Mouse (Mus musculus): ENCODE data around the gene Prss53. TPM values are rescaled to one million over a fixed set of nuclear protein-coding genes. Genes with fewer than 3 reads are reported as not detected.

Gene Prss53
- polyA plus RNA-seq (2012; ENCODE audit: insufficient read depth, insufficient read length, low replicate concordance, missing spikeins), result not detected in 2 replicates

- Histone ChIP-seq H3K27ac (ENCODE audit: insufficient read depth, low read depth, low read length) (no peak within 1 kb of the TSS), H3K4me3 (ENCODE audit: insufficient read depth, low read depth, low read length) (no peak within 1 kb of the TSS), H3K4me1 (ENCODE audit: control insufficient read depth, insufficient read depth, low read length) (peaks cover 8% of the 10 kb centered on the region)
- WGBS, result 34% methylated on average over 4 of the region's 4 CpGs
- TF ChIP-seq POLR2A (IDR thresholded peaks at IDR 0.05; ENCODE audit: insufficient read depth, low read depth, low read length) (no peak), CTCF (IDR thresholded peaks at IDR 0.05; ENCODE audit: insufficient read depth, low read depth, low read length) (no peak)
These were observed at the start of gene Prss53 for GRCm38 (mm10) chr7:127890798-127891197. Prss53 (minus strand) TSS chr7:127890970.

GRCm38 (mm10) chr7:127936216-127936884 lies 45.6 kb upstream of the Prss53 start:
- TF ChIP-seq POLR2A (IDR thresholded peaks at IDR 0.05; ENCODE audit: insufficient read depth, low read depth, low read length) (no peak), CTCF (IDR thresholded peaks at IDR 0.05; ENCODE audit: insufficient read depth, low read depth, low read length) (no peak)
- Histone ChIP-seq H3K4me3 (ENCODE audit: insufficient read depth, low read depth, low read length) (peak overlapping the region; percentile 73), H3K27ac (ENCODE audit: insufficient read depth, low read depth, low read length) (no peak overlapping the region), H3K4me1 (ENCODE audit: control insufficient read depth, insufficient read depth, low read length) (peaks cover 20% of the 10 kb centered on the region)
- whole genome bisulfite sequencing, result 62% methylated on average over 18 of the region's 18 CpGs

- H3K4me1 ChIP-seq (ENCODE audit: control insufficient read depth, insufficient read depth, low read length), result peaks cover 22% of the 10 kb centered on the region
- WGBS, result under 1% methylated on average over 38 of the region's 38 CpGs
- peak overlapping the region; percentile 7; the same call in 1 of the 2 replicates for H3K27ac ChIP-seq (ENCODE audit: insufficient read depth, low read depth, low read length)
- TF ChIP-seq POLR2A (IDR thresholded peaks at IDR 0.05; ENCODE audit: insufficient read depth, low read depth, low read length), result no peak; the same call in 1 of the 2 replicates
- no peak; the same call in 1 of the 2 replicates for TF ChIP-seq CTCF (IDR thresholded peaks at IDR 0.05; ENCODE audit: insufficient read depth, low read depth, low read length)
- peak overlapping the region; percentile 73 for H3K4me3 ChIP-seq (ENCODE audit: insufficient read depth, low read depth, low read length)
These were observed 45.0 kb upstream of the Prss53 start for GRCm38 (mm10) chr7:127935748-127936159.

GRCm38 (mm10) chr7:127935028-127935722 lies 44.4 kb upstream of the Prss53 start:
- whole genome bisulfite sequencing, result 5% methylated on average over 32 of the region's 32 CpGs
- Histone ChIP-seq H3K4me3 (ENCODE audit: insufficient read depth, low read depth, low read length) (peak overlapping the region; percentile 73), H3K27ac (ENCODE audit: insufficient read depth, low read depth, low read length) (peak overlapping the region; percentile 7; the same call in 1 of the 2 replicates), H3K4me1 (ENCODE audit: control insufficient read depth, insufficient read depth, low read length) (peaks cover 22% of the 10 kb centered on the region)
- peak; percentile 95 for TF ChIP-seq CTCF (IDR thresholded peaks at IDR 0.05; ENCODE audit: insufficient read depth, low read depth, low read length)
- peak; percentile 70 for TF ChIP-seq POLR2A (IDR thresholded peaks at IDR 0.05; ENCODE audit: insufficient read depth, low read depth, low read length)

GRCm38 (mm10) chr7:127934075-127934474 lies 43.3 kb upstream of the Prss53 start:
- Histone ChIP-seq H3K4me1 (ENCODE audit: control insufficient read depth, insufficient read depth, low read length) (peaks cover 22% of the 10 kb centered on the region), H3K4me3 (ENCODE audit: insufficient read depth, low read depth, low read length) (no peak overlapping the region), H3K27ac (ENCODE audit: insufficient read depth, low read depth, low read length) (no peak overlapping the region)
- 85% methylated on average over 5 of the region's 5 CpGs for WGBS
- TF ChIP-seq POLR2A (IDR thresholded peaks at IDR 0.05; ENCODE audit: insufficient read depth, low read depth, low read length) (no peak), CTCF (IDR thresholded peaks at IDR 0.05; ENCODE audit: insufficient read depth, low read depth, low read length) (no peak)

- WGBS, result 45% methylated on average over 13 of the region's 13 CpGs
- TF ChIP-seq CTCF (IDR thresholded peaks at IDR 0.05; ENCODE audit: insufficient read depth, low read depth, low read length), result no peak
- no peak for TF ChIP-seq POLR2A (IDR thresholded peaks at IDR 0.05; ENCODE audit: insufficient read depth, low read depth, low read length)
- peaks cover 22% of the 10 kb centered on the region for H3K4me1 ChIP-seq (ENCODE audit: control insufficient read depth, insufficient read depth, low read length)
These were observed 41.7 kb upstream of the Prss53 start for GRCm38 (mm10) chr7:127932273-127933031.

GRCm38 (mm10) chr7:127931351-127932135 lies 40.8 kb upstream of the Prss53 start:
- no peak overlapping the region for H3K4me3 ChIP-seq (ENCODE audit: insufficient read depth, low read depth, low read length)
- no peak overlapping the region for H3K27ac ChIP-seq (ENCODE audit: insufficient read depth, low read depth, low read length)
- peaks cover 21% of the 10 kb centered on the region for H3K4me1 ChIP-seq (ENCODE audit: control insufficient read depth, insufficient read depth, low read length)
- TF ChIP-seq CTCF (IDR thresholded peaks at IDR 0.05; ENCODE audit: insufficient read depth, low read depth, low read length), result no peak
- no peak for TF ChIP-seq POLR2A (IDR thresholded peaks at IDR 0.05; ENCODE audit: insufficient read depth, low read depth, low read length)
- 35% methylated on average over 13 of the region's 13 CpGs for WGBS

More at GRCm38 (mm10) chr7:127932273-127933031, 41.7 kb upstream of the Prss53 start:
- no peak overlapping the region for H3K4me3 ChIP-seq (ENCODE audit: insufficient read depth, low read depth, low read length)
- no peak overlapping the region for H3K27ac ChIP-seq (ENCODE audit: insufficient read depth, low read depth, low read length)

- WGBS, result 76% methylated on average over 5 of the region's 5 CpGs
These were observed 39.9 kb upstream of the Prss53 start for GRCm38 (mm10) chr7:127930636-127931035.

More at GRCm38 (mm10) chr7:127930636-127931035, 39.9 kb upstream of the Prss53 start:
- no peak for TF ChIP-seq CTCF (IDR thresholded peaks at IDR 0.05; ENCODE audit: insufficient read depth, low read depth, low read length)
- TF ChIP-seq POLR2A (IDR thresholded peaks at IDR 0.05; ENCODE audit: insufficient read depth, low read depth, low read length), result no peak
- Histone ChIP-seq H3K27ac (ENCODE audit: insufficient read depth, low read depth, low read length) (no peak overlapping the region), H3K4me1 (ENCODE audit: control insufficient read depth, insufficient read depth, low read length) (peaks cover 14% of the 10 kb centered on the region), H3K4me3 (ENCODE audit: insufficient read depth, low read depth, low read length) (no peak overlapping the region)

Data from olfactory bulb, adult 2 months (tissue).